Mouse (Mus musculus) urinary bladder, postnatal 25 days (tissue): ENCODE data around the gene Aldh3b2.
A peak's percentile ranks its signal among the peaks of the same experiment; 100 is the strongest.

Source experiments
- DNase-seq: peaks from one replicate; pipeline ENCODE4 v3.0.0; 2022; ENCODE audit warnings: low spot score

Gene Aldh3b2

GRCm38 (mm10) chr19:4013066-4013465, 40.9 kb downstream of the Aldh3b2 start:
- DNase-seq = no peak

GRCm38 (mm10) chr19:4014802-4015201, 42.7 kb downstream of the Aldh3b2 start:
- no peak for DNase-seq

- DNase-seq = no peak
These were observed 43.5 kb downstream of the Aldh3b2 start for GRCm38 (mm10) chr19:4015635-4016034.

- no peak for DNase-seq
These were observed 45.9 kb downstream of the Aldh3b2 start for GRCm38 (mm10) chr19:4017921-4018587.

- DNase-seq = peak; percentile 64
These were observed 46.8 kb downstream of the Aldh3b2 start for GRCm38 (mm10) chr19:4018743-4019583.

GRCm38 (mm10) chr19:4023185-4023584, 51.1 kb downstream of the Aldh3b2 start:
- DNase-seq = no peak

- no peak for DNase-seq
These were observed 55.4 kb downstream of the Aldh3b2 start for GRCm38 (mm10) chr19:4027576-4027975.
